Mouse (Mus musculus) CH12.LX (cell line): ENCODE results near the gene Slc47a2. TPM values are rescaled to one million over a fixed set of nuclear protein-coding genes. Genes with fewer than 3 reads are reported as not detected.
A peak's percentile ranks its signal among the peaks of the same experiment; 100 is the strongest.

Experiments used
- DNase-seq: peaks from one replicate; pipeline ENCODE4 v3.0.0-alpha.2; 2013; ENCODE audit errors: extremely low read depth
- H3K27ac ChIP-seq: 2 replicates; pipeline ENCODE4 v1.5.1; 2012; ENCODE audit warnings: low read depth, mild to moderate bottlenecking, control low read depth, moderate library complexity; ENCODE audit not compliant: insufficient read depth
- H3K27me3 ChIP-seq: replicated peaks from 2 replicates; pipeline ENCODE3; 2012; ENCODE audit warnings: inconsistent platforms
- H3K36me3 ChIP-seq, 2 experiments: replicated peaks in 1 of 2; 2 replicates each; pipeline versions ENCODE3 to v1.6.1; 2012; ENCODE audit warnings: inconsistent platforms in 1 of 2, low read length in 1 of 2, mild to moderate bottlenecking in 1 of 2, mixed read lengths in 1 of 2, moderate library complexity in 1 of 2; ENCODE audit not compliant: control insufficient read depth in 1 of 2, insufficient read depth in 1 of 2
- H3K4me1 ChIP-seq, 2 experiments: 2 replicates each; pipeline ENCODE4 v1.6.1; 2012; ENCODE audit warnings: inconsistent platforms in 1 of 2, moderate library complexity in 1 of 2; ENCODE audit not compliant: insufficient read depth in 2 of 2, control insufficient read depth in 1 of 2
- H3K4me2 ChIP-seq: 2 replicates; pipeline ENCODE4 v1.6.1; 2012; ENCODE audit warnings: low read depth, mild to moderate bottlenecking, control low read depth; ENCODE audit not compliant: poor library complexity, insufficient read depth, severe bottlenecking
- H3K4me3 ChIP-seq, 3 experiments: fragments of 150-350 bp in 1 of 3; sonication (generic) in 1 of 3; replicated peaks in 1 of 3; 2 replicates each; pipeline versions ENCODE3 to v1.5.1; 2011 to 2012; ENCODE audit warnings: low read depth in 2 of 3, low read length in 2 of 3, mild to moderate bottlenecking in 2 of 3, moderate library complexity in 2 of 3, control low read depth in 1 of 3, improper control_type of control experiment in 1 of 3, inconsistent platforms in 1 of 3, mixed read lengths in 1 of 3; ENCODE audit not compliant: poor library complexity in 1 of 3
- H3K79me2 ChIP-seq: replicated peaks from 2 replicates; pipeline ENCODE4 v1.6.1; 2012; ENCODE audit warnings: mild to moderate bottlenecking, moderate library complexity; ENCODE audit not compliant: control insufficient read depth, poor library complexity, insufficient read depth, severe bottlenecking; ENCODE audit errors: extremely low read depth
- H3K9ac ChIP-seq: 2 replicates; pipeline ENCODE4 v1.6.1; 2012; ENCODE audit warnings: low read depth, mild to moderate bottlenecking, control low read depth, moderate library complexity; ENCODE audit not compliant: insufficient read depth
- H3K9me3 ChIP-seq: replicated peaks from 2 replicates; pipeline ENCODE3; 2012; ENCODE audit warnings: low read length, inconsistent platforms, mixed read lengths
- BHLHE40 ChIP-seq: IDR thresholded peaks from 2 replicates; pipeline ENCODE4 v1.6.1; 2011; ENCODE audit warnings: mild to moderate bottlenecking, low read depth, low read length, improper control_type of control experiment
- CHD2 ChIP-seq: IDR thresholded peaks from 2 replicates; pipeline ENCODE4 v1.6.1; 2011; ENCODE audit warnings: low read length, improper control_type of control experiment
- E2F4 ChIP-seq: IDR thresholded peaks from 2 replicates; pipeline ENCODE4 v1.6.1; 2011; ENCODE audit warnings: low read depth, low read length, improper control_type of control experiment; ENCODE audit not compliant: insufficient replicate concordance
- JUN ChIP-seq: IDR thresholded peaks from 2 replicates; pipeline ENCODE4 v1.6.1; 2011; ENCODE audit warnings: low read depth, mild to moderate bottlenecking, low read length, improper control_type of control experiment, moderate library complexity; ENCODE audit not compliant: insufficient read depth
- KAT2A ChIP-seq: IDR thresholded peaks from 2 replicates; pipeline ENCODE4 v1.6.1; 2012; ENCODE audit warnings: low read length, improper control_type of control experiment, inconsistent platforms; ENCODE audit not compliant: insufficient replicate concordance
- MAFK ChIP-seq: IDR thresholded peaks from 2 replicates; pipeline ENCODE4 v1.6.1; 2011; ENCODE audit warnings: low read length, improper control_type of control experiment; ENCODE audit not compliant: insufficient replicate concordance
- MAX ChIP-seq: IDR thresholded peaks from 2 replicates; pipeline ENCODE4 v1.6.1; 2011; ENCODE audit warnings: low read length, improper control_type of control experiment
- MAZ ChIP-seq: IDR thresholded peaks from 2 replicates; pipeline ENCODE4 v1.6.1; 2012; ENCODE audit warnings: low read depth, mild to moderate bottlenecking, inconsistent platforms, low read length, improper control_type of control experiment, moderate library complexity
- MEF2A ChIP-seq: IDR thresholded peaks from 2 replicates; pipeline ENCODE4 v1.6.1; 2014; ENCODE audit warnings: low read depth, mild to moderate bottlenecking, inconsistent platforms, low read length, improper control_type of control experiment, borderline replicate concordance
- MXI1 ChIP-seq: IDR thresholded peaks from 2 replicates; pipeline ENCODE4 v1.6.1; 2011; ENCODE audit warnings: mild to moderate bottlenecking, low read depth, low read length, improper control_type of control experiment
- MYC ChIP-seq: IDR thresholded peaks from 2 replicates; pipeline ENCODE4 v1.6.1; 2011; ENCODE audit warnings: low read depth, mild to moderate bottlenecking, improper control_type of control experiment, low read length
- RAD21 ChIP-seq: IDR thresholded peaks from 2 replicates; pipeline ENCODE4 v1.6.1; 2011; ENCODE audit warnings: low read depth, mild to moderate bottlenecking, low read length, improper control_type of control experiment, moderate library complexity
- SIN3A ChIP-seq: IDR thresholded peaks from 2 replicates; pipeline ENCODE4 v1.6.1; 2012; ENCODE audit warnings: low read length, improper control_type of control experiment, inconsistent platforms
- SMC3 ChIP-seq: IDR thresholded peaks from 2 replicates; pipeline ENCODE4 v1.6.1; 2011; ENCODE audit warnings: low read depth, low read length, improper control_type of control experiment
- TBP ChIP-seq: conservative IDR thresholded peaks from 2 replicates; pipeline ENCODE4 v1.6.1; 2011; ENCODE audit warnings: low read depth, low read length, improper control_type of control experiment
- dilution Hi-C: fragments of 300-500 bp; cut with MboI; formaldehyde crosslinking; loops from 2 replicates; pipeline ENCODE4 v1.14.3; 2020; ENCODE audit warnings: low sequenced_read_pairs; ENCODE audit not compliant: extremely low pct_unique_long_range_greater_than_20kb, extremely low pct_ligation_motif_present
- in situ Hi-C: fragments of 300-500 bp; cut with MboI; formaldehyde crosslinking; loops from 3 replicates; pipeline ENCODE4 v1.14.3; 2019; ENCODE audit warnings: low sequenced_read_pairs, low pct_ligation_motif_present, low pct_unique_long_range_greater_than_20kb, mixed read lengths
- polyA plus RNA-seq: library from polyadenylated mRNA; unstranded; fragments of >175 nt; gene quantifications from 2 replicates; pipeline ENCODE4 v1.2.1, GENCODE M21; 2012; ENCODE audit warnings: low read depth; ENCODE audit not compliant: insufficient read length
- total RNA-seq, 2 experiments: library from RNA; depleted of rRNA; stranded (reverse); fragments of 300-350 nt in 1 of 2; fragments of >200 nt in 1 of 2; gene quantifications; 2 replicates each; pipeline ENCODE4 v1.2.3; 2012 to 2014

Slc47a2 gene
- total and polyA plus RNA-seq, 3 experiments = 0.08 to 0.68 (median 0.39) TPM

DNA sequence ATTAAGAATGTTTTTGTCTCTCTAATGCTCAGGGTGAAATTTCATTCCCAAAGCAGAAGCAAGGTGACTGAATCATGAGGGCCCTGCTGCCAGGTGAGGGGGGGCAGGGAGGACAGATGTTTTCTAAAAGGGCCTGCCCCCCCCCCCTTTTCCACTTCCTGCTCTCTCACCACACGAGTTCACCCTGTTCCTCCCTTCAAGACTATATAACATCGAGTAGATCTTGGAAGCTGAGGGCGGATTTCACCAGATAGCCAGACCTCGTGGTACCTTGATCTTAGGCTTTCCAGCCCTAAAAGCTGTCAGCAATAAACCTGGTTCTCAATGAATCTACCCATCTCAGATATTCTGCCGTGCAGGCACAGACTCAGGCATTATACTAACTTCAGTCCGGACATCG is 32.3 kb downstream of the Slc47a2 start:
- Histone ChIP-seq H3K9ac (no peak overlapping the region), H3K4me1 (peaks cover 7 to 28% of the 10 kb centered on the region in 2 experiments; a peak in 3 of 4 replicates), H3K79me2 (no peaks in the 10 kb centered on the region), H3K4me2 (0 out of 2 replicates have a peak overlapping the region, but pooled peaks have one; percentile 13), H3K36me3 (peaks cover 0 to 7% of the 10 kb centered on the region in 2 experiments), H3K4me3 (no peak overlapping the region), H3K27me3 (no peaks in the 10 kb centered on the region), H3K27ac (no peak overlapping the region), H3K9me3 (no peaks in the 10 kb centered on the region)
- DNase-seq = no peak
- dilution Hi-C loops = no loop called here
- in situ Hi-C loops = no loop called here
- no peak for TF ChIP-seq E2F4
- no peak for TF ChIP-seq TBP
- TF ChIP-seq CHD2 = no peak
- no peak for TF ChIP-seq MYC
- TF ChIP-seq MEF2A = no peak
- no peak for TF ChIP-seq KAT2A
- no peak for TF ChIP-seq SMC3
- TF ChIP-seq MAFK = no peak
- TF ChIP-seq JUN = no peak
- no peak for TF ChIP-seq MAX
- TF ChIP-seq MXI1 = no peak
- no peak for TF ChIP-seq MAZ
- no peak for TF ChIP-seq RAD21
- TF ChIP-seq SIN3A = no peak
- TF ChIP-seq, all 38 proteins: peak for 0

DNA sequence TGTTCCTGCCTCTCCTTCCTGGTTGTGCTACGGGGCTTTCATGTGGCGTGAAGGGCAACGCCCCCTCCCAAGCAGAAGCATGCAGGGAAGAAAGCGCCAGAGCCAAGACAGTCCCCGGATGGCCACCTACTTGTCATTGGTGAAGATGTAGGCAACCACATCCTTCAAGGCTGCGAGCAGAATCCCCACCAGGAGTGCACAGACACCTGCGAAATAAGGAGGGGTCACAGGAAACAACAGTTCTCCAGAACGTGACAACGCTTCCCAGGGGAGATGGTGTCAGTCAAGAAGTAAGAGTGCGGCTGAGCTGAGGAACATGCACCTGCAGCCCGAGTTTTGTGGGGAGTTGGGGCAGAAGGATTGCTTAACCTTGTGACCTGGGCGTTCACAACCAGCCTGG is 32.8 kb downstream of the Slc47a2 start:
- in situ Hi-C loops (no loop called here), dilution Hi-C loops (no loop called here)
- no peaks in the 10 kb centered on the region for H3K79me2 ChIP-seq
- peaks cover 0 to 7% of the 10 kb centered on the region in 2 experiments for H3K36me3 ChIP-seq
- no peaks in the 10 kb centered on the region for H3K9me3 ChIP-seq
- peak; percentile 64 for DNase-seq
- H3K27ac ChIP-seq = no peak overlapping the region
- H3K4me3 ChIP-seq = no peak overlapping the region
- H3K9ac ChIP-seq = no peak overlapping the region
- no peak for TF ChIP-seq MAX
- TF ChIP-seq BHLHE40 = peak; percentile 90
- peaks cover 7 to 28% of the 10 kb centered on the region in 2 experiments; a peak in 3 of 4 replicates for H3K4me1 ChIP-seq
- 0 out of 2 replicates have a peak overlapping the region, but pooled peaks have one; percentile 13 for H3K4me2 ChIP-seq
- H3K27me3 ChIP-seq = no peaks in the 10 kb centered on the region
